Mouse (Mus musculus) liver (tissue): ENCODE data around the gene Fus.
"Not testable (repeated sequence)": the region's sequence is repeated elsewhere in the genome, so short reads cannot be mapped to it uniquely, and the experiment has no call there.

Source experiments
- DNase-seq: peaks from one replicate; pipeline ENCODE4 v3.0.0-alpha.2; 2020; ENCODE audit warnings: mixed read lengths

Gene Fus

DNA sequence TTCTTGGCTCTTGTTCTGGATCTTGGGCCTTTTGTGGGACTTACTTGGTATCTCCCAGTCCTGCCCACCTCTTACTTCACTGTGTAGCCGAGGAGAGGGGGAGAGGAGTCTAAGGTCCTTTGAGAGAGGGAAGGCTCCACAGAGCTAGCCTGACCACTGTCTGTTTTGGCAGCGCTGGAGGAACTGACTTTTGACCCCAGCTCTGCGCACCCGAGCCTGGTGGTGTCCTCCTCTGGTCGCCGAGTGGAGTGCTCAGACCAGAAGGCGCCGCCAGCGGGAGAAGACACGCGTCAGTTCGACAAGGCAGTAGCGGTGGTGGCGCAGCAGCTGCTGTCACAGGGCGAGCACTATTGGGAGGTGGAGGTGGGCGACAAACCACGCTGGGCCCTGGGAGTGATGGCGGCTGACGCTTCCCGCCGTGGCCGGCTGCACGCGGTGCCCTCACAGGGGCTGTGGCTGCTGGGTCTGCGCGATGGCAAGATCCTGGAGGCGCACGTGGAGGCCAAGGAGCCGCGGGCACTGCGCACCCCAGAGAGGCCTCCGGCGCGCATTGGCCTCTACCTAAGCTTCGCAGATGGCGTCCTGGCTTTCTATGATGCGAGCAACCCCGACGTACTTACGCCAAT, 42.6 kb downstream of the Fus start:
- peak; percentile 15 for DNase-seq

DNA sequence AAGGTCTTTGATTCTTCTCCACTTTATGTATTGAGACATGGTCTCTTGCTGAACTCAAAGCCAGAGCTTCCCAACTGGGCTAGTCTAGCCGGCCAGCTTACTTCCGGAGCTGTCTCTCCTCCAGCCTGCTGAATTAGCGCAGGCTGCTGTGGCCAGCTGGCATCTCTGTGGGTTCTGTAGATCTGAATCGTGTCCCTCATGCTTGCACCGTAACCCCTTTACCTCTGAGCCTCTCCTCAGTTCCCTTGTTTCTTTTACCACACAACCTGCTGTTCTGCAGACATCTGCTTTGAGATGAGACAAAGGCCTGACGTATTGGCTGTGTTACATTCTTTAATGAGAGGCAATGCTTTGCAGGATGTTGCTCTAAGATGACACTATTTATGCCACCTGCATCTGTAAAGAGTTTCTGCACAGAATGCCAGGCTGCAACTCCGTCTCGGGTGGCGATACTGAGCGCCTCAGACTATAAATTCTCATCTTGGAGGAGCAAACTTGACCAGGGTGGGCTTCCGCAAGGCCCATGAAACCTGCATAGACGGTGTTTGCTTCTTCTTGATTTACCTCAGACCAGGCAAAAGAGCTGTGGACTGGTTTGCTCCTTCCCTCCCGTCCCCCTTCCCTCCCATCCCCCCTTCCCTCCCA, 45.0 kb downstream of the Fus start:
- no peak for DNase-seq

DNA sequence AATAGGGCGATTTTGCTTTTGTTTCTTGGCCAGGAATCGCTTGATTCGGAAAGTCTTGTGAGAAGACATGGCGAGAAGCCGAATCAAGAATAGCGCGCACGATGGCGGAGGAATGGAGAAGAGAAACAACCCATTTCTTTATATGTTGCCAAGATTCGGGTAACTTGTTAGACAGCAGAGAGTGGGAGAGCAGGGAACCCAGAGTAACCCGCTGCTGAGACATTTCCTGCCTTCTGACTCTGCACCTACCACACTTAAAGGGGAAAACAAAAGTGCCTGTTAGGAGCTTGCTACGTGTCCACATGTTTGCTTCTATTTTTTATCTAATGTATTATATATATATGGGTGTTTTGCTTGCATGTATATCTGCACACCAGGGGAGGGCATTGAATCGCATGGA, 45.9 kb downstream of the Fus start:
- no peak for DNase-seq

DNA sequence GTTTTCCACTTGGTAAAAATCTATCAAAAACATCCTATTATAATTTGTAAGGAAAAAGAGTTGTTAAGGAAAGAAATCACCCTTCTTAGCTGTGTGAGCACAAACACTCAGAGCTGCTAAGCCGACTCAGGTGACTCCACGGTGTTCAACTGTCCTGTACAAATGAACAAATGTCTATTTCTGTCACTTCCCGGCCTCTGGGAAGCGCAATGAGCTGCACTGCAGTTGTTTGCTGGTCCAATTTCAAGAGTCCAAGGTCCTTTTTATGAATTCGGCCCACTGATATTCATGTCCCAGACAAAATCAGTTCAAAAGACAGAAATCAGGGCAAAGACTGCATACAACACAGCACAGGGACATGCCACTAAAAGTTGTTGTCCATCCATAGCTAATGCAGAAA, 48.9 kb downstream of the Fus start:
- DNase-seq = not testable (repeated sequence)

DNA sequence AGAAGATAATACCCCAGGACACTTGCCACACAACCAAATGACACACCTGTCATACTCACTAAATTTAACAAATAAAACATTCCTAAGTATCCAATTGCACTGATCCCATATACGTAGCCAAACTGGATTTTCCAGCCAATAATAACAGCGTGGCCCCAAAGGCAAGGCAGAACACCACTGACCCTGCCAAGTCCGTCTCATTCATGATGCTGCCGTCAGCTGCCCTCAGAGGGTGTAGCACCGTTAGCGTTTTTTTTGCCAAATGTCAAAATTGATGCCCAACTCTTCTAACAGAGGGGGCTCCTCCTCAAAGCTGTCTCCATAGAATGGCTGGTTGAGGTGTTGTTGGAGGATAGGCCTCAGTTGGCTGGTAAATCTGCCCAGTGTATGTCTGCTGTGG, 49.4 kb downstream of the Fus start:
- DNase-seq = no peak

DNA sequence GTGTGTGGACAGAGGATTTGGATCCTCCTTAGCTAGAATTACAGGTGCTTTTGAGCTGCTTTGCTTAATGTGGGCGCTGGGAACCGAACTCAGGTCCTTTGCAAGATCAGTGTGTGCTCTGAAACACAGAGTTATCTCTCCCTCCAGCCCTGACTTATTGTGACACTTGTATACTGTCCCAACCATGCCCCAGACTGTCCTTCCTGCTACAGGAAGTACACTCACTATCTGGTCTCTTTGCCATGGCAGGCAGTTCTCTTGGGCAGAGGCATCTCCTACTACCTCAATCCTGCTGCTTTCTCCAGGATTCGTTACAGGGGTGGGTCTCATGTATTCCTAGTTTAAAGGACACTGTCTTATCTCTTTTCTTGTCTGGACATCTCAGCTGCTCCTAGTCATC, 51.0 kb downstream of the Fus start:
- no peak for DNase-seq

DNA sequence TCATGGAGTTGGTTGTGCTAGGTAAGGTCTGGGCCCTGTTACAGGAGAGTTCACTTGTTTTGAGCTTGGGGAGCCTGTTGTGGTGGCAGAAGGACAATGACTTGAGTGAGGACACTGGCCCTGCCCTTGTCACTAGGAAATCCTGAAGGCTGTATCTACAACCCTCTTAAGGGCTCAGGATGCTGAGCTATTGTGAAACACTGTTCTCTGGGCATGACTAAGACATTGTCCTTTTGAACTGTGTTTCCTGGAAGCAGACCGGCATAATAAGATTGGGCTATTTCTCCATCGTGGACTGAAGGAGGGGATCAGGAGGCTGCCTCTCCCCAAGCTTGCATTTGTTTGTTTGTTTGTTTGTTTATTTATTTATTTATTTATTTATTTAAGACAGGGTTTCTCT, 51.9 kb downstream of the Fus start:
- no peak for DNase-seq

DNA sequence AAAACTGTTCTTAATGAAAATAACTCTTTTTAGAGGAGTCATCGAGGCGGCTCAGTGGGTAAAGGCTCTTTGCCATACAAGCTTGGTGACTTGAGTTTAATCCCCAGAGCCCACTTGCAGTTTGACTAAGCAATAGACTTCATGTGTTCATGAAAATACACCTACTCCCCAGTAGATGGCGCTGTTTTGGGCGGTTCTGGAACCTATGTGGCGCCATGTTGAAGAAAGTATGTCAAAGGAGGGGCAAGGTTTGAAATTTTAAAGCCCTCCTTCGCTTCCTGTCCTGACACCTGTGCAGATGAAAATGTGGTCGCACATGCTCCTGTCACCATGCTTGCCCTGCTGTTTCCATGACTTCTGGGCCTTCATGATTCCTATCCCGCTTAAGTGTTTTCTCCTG, 55.7 kb downstream of the Fus start:
- no peak for DNase-seq

DNA sequence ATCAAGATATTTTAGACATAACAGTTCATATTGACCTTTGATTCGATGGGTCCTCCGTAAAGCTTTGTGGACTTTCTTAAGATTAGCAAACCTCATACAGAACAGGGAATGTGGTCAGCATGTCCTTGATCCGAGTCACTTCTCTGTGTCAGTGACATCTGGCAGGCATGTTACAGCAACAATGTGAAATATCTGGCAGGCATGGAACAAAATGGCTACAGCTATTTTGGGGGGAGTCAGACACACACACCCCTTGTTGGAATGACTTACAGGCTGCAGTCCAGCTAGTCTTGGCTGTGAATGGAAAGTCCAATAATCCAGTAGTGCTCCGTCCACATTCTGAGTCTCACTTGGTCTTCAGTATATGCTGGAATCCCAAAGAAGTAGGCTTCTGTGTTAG, 56.3 kb downstream of the Fus start:
- DNase-seq = no peak

DNA sequence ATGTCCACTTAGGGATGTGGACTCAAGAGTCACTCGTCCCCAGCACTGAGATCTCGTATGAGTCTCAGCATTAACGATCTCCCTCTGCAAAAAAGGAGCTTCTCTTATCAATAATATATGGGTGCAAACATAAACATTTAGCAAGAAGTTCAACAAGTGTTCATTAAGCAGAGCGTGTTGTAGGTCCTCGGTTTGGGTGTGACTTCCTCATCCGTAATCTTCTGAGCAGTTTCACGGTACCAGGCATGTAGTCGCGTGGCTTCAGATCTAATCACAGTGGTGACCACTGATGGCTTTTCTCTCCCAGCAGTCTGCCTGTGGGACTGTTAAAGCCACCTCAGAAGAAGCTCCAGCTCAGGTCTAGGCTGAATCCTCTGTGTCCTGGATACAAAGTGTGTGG, 57.1 kb downstream of the Fus start:
- no peak for DNase-seq

DNA sequence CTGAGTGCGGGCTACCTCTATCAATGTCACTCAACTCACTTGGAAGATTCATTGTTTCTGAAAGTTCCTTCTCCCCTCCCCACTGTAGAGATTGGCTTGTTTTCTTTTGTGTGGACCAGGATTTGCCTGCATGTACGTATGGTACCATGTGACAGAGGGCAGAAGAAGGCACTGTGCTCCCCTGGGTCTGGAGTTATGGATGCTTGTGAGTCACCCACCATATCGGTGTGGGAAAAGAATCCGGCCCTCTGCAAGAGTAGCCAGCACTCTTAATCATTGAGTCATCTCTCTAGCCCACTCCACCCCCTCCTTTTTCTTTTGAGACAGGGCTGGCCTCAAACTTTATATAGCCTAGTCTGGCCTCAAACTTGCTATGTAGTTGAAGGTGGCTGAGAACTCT, 57.7 kb downstream of the Fus start:
- no peak for DNase-seq

DNA sequence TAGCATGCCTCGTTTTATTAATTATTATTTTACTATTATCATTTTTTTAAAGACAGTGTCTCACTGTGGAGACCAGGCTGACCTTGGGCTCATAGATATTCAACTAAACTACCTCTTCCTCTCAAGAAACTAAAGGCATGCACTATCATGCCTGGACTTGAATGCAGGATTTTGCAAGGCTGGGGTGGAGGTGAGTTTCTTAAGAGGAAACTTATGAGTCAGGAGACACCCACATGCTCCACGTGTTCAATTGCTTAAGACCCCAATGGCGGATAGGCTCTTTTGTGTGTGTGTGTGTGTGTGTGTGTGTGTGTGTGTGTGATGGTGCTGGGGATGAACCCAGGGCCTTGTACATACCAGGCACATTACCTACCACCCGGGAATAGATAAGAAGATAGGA, 58.1 kb downstream of the Fus start:
- no peak for DNase-seq

DNA sequence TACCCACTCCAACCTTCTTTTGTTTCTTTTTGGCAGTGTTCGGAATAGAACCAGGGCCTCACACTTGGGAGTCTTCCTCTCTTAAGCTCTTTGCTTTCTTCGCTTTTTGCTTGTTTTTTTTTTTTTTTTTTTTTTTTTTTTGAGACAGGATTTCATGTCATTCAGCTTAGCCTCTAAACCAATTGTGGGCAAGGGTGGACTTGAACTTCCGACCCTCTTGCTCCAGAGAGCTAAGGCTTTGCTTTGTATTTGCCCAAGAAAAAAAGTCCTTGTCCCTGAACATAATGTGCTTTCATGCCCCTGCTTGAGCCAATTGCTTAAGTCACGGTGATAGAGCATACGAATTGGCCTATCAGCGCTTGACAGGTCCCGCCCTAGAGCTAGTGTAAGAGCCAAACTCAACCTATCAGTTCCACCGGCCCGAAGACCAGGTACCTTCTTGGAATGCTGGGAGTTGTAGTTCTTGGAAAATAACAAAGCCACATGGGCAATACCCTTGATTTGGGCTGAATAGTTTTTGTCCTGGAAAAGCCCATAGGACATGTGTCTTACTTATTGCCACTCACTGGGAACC, 64.2 kb downstream of the Fus start:
- peak; percentile 66 for DNase-seq

DNA sequence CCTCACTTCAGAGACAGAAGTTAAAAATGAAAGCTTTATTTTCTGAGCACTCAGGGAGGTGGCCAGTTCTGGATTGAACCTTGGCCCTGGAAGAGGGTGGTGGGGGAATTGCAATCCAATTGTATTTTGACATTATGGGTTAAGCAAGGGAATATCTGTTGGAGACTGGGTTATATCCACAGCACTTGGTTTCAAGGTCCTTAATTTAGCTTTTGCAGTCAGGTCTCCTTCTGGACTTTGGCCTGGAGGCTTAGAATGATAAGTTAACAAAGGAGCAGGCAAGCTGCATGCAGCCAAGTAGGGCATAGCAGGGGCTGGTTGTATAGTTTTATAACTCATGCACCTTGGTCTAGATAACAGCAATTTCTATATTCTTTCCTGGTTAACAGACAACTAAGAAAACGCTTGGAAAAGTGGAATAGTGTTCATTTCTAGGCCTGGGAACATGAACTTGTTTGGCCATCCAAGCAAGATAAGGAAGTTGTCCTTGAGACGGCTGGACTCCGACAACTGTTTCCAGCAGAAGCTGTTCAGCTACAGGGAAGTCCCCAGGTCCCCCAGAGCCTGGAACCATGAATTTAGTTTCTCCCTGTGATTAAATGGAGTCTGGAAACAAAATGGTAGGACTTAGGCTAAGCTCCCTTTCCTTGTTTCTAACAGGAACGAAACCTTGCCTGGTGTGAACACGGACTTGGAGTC, 65.2 kb downstream of the Fus start:
- DNase-seq = no peak

DNA sequence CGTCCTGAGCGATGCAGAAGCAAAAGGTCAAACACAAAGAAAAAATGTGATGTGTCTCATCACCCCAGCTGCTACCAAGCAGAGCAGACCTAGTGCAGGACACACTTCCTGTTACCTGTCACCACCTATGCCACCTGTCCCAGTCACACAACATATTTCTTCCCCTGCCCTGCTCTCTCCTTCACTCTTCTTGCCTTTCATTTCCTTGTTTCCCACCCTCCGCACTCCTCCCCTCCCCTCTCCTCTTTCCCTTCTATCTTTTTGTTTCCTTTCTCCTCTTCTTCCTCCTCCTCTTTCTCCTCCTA, 65.7 kb downstream of the Fus start:
- no peak for DNase-seq

DNA sequence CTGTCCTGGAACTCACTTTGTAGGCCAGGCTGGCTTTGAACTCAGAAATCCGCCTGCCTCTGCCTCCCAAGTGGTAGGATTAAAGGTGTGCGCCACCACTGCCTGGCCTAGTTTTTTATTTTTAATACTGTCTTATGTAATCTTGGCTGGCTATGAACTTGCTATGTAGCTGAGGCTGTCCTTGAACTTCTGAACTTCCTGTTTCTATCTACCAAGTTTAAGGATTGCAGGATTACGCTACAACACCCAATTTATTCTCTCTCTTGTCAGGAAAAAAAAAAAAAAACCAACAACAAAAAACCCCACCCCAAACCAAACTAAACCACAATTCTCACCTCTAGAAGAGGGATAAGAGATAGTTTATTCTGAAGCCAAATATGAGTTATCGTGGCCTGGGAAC, 66.4 kb downstream of the Fus start:
- DNase-seq = no peak
